Mouse (Mus musculus): ENCODE measurements around the gene Ripk1.

Ripk1 gene

DNA sequence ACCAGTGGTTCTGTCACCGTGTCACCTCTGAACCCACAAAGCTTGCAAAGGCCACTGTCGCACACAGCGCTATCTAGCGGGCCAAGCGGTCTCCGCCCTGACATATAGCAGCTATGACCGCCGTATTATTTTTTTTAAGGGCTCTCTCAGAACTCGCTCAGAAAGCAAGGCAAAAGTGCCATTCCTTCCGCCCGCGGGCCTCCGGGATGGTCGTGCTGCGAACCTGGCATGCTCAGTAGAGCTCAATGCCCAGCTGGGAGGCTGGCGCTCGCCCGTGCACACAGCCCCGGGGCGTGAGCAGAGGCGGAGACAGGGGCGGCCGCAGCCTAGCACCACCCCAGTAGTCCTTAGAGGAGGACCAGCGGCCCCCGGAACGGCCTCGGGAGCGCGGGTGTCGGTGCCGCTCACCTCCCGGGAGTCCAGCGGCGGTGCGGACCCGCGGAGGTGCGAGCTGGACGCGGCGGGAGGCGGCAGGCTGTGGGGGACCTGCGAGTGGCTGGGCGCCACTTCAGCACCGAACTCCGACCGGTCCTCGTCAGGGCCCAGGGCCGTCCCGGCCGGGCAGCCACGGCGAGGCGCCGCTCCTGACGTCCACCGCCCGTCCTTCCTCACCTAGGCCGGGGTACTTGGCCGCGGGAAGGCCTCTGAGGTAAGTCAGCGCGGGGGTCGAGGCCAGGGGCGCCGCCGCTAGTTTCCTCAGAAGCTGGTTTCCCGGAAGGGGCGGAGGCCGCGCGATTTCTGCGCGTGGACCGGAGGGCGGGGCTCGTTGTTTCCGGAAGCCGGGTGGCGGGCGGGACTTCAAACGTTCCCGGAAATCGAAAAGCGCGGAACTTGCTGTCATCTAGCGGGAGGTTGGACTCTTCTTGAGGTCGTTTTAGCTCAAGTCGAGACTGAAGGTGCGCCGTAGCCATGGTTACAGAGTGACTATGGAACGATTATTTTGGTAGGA lies at the start of gene Ripk1, which contains the start of gene Serpinb6a:
Ripk1 (plus strand) TSS at position 306 of the 949 bp plus-strand sequence.
Serpinb6a (minus strand) TSS at position 737 of the 949 bp plus-strand sequence.
- peak; percentile 94 for DNase-seq

DNA sequence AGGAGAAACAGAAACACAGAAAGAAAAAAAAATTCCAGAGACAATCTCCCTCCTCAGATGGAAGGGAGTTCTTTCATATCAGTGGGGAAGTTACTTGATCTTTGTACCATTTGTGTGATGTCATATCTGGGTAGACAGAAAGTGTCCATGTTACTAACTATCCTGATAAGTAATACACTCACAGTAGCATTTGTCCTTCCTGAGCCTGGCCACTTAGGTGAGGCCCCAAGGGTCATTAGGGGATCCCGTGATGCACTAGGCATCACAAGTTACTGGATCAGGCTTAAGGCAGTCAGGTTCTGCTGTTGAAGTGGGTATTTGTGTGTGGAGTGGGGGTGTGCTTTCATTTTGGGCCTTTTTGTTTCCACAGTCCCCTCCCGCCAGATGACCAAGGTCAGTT lies 49.2 kb upstream of the Ripk1 start:
- DNase-seq = no peak

DNA sequence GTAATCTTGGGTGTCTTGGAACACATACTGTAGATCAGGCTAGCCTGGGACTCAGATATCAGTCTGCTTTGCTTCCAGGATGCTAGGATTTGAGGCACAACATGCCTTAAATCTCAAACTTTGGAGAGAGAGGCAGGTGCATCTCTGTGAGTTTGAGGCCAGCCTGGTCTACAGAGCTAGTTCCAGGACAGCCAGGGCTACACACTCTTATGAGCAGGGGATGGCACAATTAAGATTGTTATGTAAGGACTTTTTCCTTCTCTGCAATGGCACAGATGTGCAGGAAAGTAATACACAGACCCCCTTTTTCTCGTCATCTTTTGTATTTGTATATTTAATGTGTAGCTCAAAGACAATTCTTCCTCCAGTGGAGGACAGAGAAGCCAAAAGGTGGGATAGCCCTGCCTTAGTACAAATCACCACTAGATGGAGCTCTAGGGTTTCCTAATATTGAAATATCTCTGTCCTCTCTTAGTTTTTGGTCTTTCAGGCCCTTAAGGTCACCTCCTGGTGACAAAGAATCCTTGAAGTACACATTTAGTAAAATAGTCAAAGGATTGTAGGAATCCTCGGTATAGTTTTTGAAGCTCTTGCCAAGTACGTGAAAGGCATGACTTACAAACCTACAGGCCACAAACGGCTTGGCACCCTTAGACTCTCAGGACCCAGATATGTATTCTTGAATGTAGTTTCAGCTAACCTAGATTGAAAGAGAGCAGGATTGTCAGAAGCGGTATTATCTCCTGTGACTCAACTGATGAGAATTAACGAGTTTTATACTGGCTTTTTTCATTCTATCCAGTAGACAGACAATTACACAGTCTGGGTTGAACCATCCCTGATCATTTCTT lies 45.4 kb upstream of the Ripk1 start:
- peak; percentile 35 for DNase-seq

DNA sequence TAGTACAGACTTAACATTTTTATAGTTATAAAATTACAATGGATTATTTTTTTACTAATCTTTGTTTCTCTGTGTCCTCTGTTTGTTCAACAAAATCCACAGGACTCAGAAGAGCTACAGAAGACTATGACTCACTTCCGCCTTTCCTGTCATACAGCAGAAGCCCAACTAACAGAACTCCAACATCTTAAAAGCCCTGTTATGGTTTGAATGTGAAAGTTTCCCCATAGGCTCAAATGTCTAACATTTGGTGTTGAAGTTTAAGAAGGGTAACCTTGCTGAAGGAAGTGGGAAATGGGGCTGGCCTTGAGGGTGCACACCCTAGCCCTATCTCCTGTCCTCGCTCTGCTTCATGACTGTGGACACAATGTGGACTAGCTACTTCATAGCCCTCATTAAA lies 42.4 kb upstream of the Ripk1 start:
- no peak for DNase-seq

DNA sequence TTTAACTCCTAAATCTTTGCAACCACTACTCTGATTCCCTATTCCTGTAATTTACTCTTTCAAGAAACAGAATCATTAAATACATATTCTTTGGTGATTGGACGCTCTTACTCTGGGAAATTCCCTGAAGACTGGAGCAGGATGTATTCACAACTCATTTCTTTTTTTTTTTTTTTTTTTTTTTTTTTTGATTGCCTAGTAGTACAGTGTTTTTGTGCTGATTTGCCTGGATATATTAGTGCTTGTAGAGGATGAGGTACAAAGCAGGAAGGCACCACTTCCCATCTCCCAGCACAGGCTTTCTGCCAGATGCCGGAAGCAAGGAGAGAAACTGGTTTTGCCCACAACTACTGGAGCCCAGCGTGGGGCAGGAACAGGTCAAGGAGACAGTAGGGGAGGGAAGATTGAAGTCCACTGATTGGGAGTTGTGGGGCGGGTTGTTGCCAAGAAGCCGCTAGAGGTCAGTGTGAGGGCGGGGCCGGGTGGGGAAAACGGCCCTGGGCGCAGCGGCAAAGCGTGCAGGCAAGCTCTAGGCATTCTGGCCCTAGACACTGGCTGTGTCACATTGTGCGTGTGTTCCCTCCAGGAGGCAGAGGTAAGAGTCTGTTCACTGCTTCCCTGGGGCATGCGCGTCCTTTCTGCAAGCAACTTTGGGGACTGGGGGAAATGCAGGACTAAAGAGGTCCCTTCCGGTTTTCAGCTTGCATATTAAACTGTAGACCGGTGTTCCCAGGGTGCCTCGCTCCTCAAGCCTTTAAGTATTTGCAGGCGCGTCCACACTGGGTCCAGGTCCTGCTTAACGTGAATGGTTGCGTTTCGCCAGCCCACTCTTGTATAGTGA lies 37.7 kb upstream of the Ripk1 start, which contains the start of gene Nqo2:
Nqo2 (plus strand) TSS at position 482 of the 841 bp plus-strand sequence.
- DNase-seq = peak; percentile 85

DNA sequence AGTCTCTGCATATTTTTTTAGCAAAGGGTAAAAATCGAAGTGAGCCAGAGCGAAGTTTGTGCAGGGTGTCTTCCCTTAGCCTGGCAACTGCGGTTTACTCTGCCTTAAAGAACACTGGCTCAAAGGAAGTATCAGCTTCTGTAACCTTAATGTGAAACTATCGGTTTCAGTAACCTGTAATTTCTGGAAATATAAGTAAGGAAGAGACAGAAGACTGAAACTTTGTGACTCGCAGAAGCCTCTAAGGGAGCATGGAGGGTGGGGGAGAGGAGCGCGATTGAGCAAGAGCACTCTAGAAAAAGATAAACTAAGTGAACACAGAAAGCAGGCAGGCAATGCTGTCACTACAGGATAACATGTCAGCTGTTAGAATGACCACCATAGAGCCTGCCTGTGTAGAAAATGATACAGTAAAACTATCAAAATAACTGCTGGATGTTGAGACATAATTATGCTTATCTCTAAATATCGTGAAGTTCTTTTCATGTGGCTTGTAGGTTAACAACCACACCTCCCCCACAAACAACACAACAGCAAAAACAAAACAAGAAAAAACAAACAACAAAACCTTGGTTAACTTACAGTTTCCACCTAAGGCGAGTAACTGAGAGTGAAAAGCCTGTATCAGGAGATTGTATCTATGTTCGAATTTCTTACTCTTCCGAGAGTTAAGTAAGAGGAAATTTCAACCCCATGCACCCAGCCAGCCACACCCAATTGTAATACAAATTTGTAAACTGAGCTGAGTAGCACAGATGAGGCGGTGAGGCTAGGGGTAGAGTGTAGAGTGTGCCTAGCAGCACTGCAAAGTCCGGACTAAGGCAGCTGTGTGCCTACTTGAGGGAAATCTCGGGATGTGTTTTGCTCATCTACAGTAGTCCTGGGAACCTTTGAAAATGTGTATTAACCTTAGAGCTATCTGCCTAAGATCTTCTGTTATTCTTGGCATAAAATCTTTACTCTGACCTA lies 36.8 kb upstream of the Ripk1 start:
- DNase-seq = peak; percentile 19

DNA sequence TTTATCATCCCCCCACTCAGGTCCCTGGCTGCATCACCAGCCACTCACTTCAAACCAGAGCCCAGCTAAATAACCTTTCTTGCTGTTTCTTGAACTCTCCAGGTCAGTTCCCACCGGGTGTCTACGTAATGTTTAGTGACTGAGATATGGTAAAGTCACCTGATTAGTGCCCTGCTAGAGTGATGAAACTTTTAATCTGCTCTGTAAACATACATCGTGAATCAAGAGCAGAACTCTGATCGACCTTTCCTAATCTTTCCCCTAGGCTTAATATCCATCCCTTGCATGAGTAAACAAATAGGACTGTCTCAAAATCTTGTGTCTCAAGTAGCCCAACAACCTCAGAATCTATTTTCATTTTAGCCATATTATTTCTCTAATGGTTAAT lies 36.1 kb upstream of the Ripk1 start:
- DNase-seq = no peak

DNA sequence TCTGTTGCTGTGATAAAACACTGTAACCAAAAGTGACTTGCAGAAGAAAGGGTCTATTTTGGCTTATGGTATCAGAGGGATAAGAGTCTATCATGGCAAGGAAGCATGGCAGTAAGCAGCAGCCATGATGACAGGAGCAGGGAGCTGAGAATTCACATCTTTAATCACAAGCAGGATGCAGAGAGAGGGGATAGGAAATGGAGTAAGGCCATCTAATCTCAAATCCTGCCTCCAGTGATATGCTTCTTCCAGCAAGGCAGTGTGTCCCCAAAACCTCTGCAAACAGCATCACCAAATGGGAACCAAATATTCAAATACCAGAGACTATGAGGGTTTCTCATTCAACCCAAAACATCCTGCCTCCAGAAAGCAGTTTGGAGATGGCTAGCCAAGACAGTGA lies 35.6 kb upstream of the Ripk1 start:
- DNase-seq = no peak

DNA sequence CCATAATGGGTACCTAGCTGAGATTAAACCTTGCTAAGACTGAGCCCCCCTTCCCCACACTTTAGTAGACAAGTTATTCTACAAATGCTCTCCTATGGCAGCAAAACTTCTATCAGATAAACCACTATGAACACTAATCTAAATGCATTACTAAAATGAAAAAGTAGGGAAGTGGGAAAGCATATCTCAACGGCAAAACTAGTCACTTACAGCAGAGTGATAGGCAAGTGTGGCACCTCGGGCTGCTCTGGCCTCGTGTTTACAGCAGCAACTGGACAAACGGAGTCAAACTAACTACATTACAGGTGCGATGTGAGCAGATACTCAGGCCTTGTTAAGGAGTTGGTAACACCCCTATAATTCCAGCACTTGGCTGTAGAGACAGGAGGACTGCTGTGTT lies 12.5 kb upstream of the Ripk1 start:
- no peak for DNase-seq

DNA sequence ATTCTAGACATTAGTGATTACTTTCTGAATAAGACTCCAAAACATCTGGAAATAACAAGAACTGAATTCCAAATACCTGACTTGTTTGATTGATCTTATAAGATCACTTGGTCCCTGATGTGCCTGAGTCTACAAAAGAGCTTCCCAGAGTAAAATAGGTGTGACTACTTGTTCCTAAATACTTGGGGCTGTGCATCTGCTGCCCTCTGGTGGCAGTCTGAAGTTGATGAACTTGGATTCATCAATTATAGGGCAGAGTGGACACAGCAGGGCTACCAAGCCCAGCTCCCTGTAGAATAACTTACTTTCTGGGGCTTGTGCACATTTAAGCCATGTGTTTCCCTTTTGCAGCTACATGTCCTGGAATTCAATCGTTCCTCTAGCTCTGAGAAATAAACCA lies 7.0 kb upstream of the Ripk1 start:
- peak; percentile 88 for DNase-seq

DNA sequence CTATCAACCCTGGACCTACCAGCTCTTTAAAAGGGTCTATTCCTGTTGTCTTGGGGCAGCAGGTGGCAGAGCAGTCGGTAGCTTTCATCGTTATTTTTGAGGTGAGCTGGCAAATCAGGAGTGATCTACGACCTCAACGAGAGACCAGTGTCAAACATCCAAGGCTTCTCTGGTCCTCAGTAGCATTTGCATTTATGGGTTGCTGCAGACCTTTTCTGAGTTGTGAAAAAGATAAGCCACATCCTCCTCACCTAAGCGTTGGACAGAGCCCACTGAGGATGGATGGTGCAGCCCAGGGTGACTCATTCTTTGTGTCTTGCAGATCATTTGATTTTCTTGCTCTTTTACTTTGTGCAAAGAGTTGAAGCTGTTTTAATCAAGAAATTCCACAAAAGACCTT lies 895 bp downstream of the Ripk1 start:
- no peak for DNase-seq

DNA sequence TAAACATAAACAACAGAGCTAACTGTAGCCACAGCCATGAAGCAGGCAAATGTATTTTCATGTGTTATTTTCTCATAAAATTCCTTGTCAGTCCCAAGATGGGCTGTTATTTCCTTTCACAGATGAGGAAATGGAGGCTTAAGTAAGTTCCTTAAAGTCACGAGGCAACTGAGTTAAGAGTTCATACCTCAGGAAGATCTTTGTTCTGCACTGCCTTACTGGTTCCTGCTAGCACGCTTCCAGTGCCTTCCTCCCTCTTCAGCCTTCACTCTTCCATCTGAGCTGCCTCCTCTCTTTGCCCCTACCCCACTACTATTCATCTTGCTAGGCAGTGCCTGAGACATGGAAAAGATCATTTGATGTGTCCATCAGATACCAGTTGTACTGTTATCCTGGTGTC lies 5.1 kb downstream of the Ripk1 start:
- no peak for DNase-seq

DNA sequence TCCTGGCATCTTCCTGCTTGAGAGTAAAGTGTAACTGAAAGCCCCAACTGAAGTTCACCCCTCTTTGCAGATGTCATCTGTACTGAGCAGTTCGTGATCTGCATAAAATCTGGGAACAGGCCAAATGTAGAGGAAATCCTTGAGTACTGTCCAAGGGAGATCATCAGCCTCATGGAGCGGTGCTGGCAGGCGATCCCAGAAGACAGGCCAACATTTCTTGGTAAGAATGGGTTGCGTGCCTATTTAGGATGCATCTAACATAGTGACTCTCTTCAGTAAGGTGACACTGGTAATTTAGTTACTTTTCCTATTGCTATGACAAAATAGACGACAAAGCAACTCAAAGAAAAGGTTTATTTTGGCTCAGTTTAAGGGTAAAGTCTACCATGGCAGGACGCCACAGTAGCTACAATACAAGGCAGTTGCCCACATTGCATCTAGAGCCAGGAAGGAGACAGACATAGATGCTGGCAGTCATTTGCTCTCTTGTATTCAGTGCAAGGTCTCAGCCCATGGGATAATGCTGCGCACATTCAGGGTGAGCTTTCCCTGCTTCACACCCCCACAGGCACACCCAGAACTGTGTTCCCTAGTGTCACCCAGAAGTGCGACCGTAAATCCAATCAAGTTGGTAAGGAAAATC lies 14.9 kb downstream of the Ripk1 start:
- DNase-seq = no peak

DNA sequence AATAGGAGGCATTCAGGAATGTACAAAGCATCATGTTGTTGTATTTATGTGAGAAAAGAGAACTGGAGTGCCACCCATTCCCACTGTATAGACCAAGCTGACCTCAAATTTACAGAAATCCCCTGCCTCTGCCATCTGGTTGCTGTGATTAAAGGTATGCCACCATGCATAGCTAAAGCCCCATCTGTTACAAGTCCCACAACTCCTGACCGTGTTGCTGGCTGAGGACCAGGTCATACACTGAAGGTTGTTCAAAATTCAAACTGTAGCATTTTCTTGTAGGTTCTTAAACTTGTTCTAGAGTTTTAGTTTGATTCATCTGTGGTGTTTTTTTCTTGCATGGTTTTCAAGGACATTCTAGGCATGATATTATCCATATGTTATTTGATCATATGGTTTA lies 16.4 kb downstream of the Ripk1 start:
- DNase-seq = no peak

DNA sequence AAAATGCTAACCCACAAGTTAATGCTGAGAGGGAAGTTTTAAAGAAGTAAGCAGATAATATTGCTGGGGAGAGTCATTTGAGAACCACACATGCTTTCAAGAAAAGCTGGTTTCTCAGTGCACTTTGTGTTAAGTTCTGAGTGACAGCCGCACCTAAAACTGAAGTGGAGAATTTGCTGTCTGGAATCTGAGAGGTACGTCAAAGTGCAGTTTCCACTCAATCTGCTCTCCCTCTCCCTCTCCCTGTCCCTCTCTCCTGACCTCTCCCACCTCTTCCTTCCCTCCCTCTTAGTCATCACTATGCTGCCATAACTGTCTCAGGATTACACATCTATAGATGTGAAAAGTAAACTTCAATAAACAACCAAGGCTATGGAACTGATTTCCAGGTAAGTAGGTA lies 19.8 kb downstream of the Ripk1 start:
- no peak for DNase-seq

DNA sequence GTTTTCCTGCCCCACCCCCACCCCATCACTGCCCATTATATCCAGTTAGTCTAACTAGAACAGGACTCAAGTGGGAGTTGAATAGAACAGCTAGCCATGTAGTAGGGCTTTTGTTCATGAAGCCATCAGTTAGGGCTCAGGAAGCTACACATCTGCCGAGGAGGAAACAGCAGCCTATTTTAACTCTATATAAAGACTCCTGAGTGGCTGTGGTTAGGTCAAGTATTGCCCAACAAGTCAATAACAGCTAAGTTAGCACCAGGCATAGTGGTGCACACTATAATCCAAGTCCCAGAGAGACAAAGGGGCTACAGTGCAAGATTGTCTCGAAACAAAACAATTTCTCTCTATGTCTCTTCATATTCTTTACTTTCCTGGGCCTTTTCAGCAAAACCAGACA lies 29.9 kb downstream of the Ripk1 start:
- DNase-seq = no peak

DNA sequence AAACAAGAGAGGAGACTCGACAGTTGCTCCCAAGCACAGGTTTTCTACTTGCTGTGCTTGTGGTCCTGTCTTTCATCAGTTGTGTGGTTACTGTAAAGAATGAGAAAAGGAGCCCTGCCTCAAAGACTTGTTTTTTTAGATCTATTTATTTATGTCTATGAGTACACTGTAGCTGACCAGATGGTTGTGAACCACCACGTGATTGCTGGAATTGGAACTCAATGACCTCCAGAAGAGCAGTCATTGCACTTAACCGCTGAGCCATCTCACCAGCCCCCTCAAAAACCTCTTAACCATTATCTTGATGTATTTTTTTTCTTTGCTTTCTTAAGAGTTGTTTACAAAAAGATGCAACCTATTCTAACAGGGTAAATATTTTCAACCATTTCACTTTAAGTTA lies 33.3 kb downstream of the Ripk1 start:
- no peak for DNase-seq

DNA sequence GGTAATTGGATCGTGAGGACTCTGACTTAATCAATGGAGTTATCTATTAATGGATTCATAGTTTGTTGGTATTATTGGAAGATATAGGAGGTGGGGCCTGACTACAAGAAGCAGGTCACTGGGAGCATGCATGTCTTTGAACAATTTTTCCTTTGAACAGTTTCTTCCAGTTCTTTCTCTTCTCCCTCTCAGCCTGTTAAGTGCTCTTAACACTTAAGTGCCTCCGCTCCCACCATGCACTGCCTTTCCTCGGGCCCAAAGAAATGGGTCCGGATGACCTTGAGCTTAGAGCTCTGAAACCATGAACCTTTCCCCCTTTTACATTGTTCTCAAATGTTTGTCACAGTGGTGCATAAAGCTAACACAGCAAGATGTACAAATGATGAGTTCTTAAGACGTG lies 34.6 kb downstream of the Ripk1 start:
- DNase-seq = no peak

DNA sequence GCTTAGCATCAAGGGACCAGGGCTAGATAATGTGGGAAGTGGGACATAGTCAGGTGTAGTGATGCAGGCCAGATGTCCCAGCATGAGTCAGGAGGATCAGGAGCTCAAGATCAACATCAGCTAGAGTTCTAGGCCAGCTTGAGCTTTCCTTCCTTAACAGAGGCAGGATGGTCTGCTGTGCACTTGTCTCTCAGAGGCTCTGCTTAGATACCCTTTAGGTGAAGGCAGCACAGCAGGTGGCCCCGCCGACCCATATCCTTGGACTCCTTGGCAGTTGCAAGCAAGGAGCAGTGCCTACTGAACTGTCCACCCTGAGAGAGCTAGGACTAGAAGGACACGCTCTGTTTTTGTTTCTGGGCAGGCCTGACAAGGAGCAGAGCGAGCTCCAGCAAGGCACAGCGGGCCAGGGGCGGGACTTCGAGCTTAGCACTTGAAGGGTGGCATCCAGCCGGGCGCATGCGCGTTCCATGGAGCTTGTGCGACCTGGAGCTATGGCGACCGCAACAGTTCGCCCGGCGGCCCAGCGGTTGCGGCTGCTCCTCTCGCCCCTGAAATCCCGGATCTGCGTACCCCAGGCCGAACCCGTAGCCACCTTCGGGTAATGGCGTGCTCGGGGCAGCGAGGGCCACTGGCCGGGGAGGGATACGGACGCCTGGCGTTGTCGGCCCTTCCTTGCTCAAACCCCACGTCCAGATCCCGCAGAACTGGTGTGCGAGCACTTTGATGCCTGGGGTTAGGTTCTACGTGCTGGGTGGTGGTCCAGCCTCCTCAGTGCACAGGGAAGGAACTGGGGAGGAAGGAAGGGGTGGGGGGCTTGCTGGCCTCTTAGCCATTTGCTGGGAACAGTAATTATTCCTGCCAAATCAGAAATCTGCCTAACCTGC lies 35.3 kb downstream of the Ripk1 start, which contains the start of gene Bphl:
Bphl (plus strand) TSS at position 426 of the 884 bp plus-strand sequence.
- DNase-seq = peak; percentile 96

DNA sequence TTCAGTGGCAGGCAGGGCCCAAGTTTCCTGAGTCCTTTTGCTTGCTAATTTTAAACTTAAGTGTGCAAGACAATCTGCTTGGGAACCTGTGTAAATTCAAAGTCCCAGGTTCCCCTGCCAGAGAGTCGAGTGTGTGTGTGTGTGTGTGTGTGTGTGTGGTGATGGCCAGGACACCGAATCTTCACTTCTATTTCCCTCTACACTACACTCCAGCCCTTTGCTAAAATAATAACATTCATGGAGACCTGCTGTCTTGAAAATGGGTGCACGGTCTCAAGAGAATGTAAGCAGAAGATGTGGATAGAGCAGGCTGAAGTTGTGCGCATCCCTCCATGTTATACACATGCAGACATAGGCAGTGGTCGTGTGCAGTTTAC lies 35.9 kb downstream of the Ripk1 start:
- DNase-seq = peak; percentile 41

Measured in kidney, postnatal 10 days (tissue).